Mouse (Mus musculus) hindbrain, embryonic 15.5 days (tissue): ENCODE results near the gene Dll4. TPM values are rescaled to one million over a fixed set of nuclear protein-coding genes. Genes with fewer than 3 reads are reported as not detected.

Experiments used
- ATAC-seq: fragments of 200-750 bp; cut with Nextera tagmentation; 2 replicates; pipeline ENCODE4 v1.8.0; 2017; ENCODE audit warnings: low read depth, moderate number of reproducible peaks, moderate TSS enrichment; ENCODE audit not compliant: low FRiP score
- H3K27ac ChIP-seq: fragments of 300-500 bp; sonication (generic); replicated peaks from 2 replicates; pipeline ENCODE4 v1.5.1; 2015; ENCODE audit warnings: mild to moderate bottlenecking, inconsistent platforms
- H3K27me3 ChIP-seq: fragments of 300-500 bp; sonication (generic); 2 replicates; pipeline ENCODE4 v1.6.1; 2015; ENCODE audit warnings: control low read depth, inconsistent platforms
- H3K36me3 ChIP-seq: fragments of 300-500 bp; sonication (generic); 2 replicates; pipeline ENCODE4 v1.6.1; 2015; ENCODE audit warnings: control low read depth, inconsistent platforms
- H3K4me1 ChIP-seq: fragments of 300-500 bp; sonication (generic); replicated peaks from 2 replicates; pipeline ENCODE4 v1.6.1; 2015; ENCODE audit warnings: control low read depth, inconsistent platforms
- H3K4me2 ChIP-seq: fragments of 300-500 bp; sonication (generic); 2 replicates; pipeline ENCODE4 v1.6.1; 2015; ENCODE audit warnings: moderate library complexity, mild to moderate bottlenecking, inconsistent platforms
- H3K4me3 ChIP-seq: fragments of 300-500 bp; sonication (generic); 2 replicates; pipeline ENCODE4 v1.5.1; 2015; ENCODE audit warnings: mild to moderate bottlenecking, inconsistent platforms
- H3K9ac ChIP-seq: fragments of 300-500 bp; sonication (generic); 2 replicates; pipeline ENCODE4 v1.6.1; 2015; ENCODE audit warnings: inconsistent platforms
- H3K9me3 ChIP-seq: fragments of 300-500 bp; sonication (generic); 2 replicates; pipeline ENCODE4 v1.6.1; 2016; ENCODE audit warnings: control low read depth, inconsistent platforms
- WGBS: fragments of 180-500 bp; shearing (Covaris S2); methylation state at CpG from one replicate; pipeline ENCODE4 v1.1.7; 2015; 5-methylcytosine and 5-hydroxymethylcytosine counted together
- polyA plus RNA-seq: library from polyadenylated mRNA; unstranded; fragments of >200 nt; fragmentation: Nextera tagmentation; extraction: Ambion mirVana; gene quantifications from 2 replicates; pipeline ENCODE4 v1.2.1, GENCODE M21; 2015

The Dll4 gene
- polyA plus RNA-seq, 1 experiment from 2014 or later, result 5.1 TPM

- no peak overlapping the region for H3K4me3 ChIP-seq
- ATAC-seq, result no peak
- peaks cover 4% of the 10 kb centered on the region; the same call in 1 of the 2 replicates for H3K4me1 ChIP-seq
- no peak overlapping the region for H3K4me2 ChIP-seq
- no peaks in the 10 kb centered on the region for H3K9me3 ChIP-seq
- no peaks in the 10 kb centered on the region for H3K36me3 ChIP-seq
- 32% methylated on average over 10 of the region's 10 CpGs for WGBS
- H3K9ac ChIP-seq, result no peak overlapping the region
- no peak overlapping the region for H3K27ac ChIP-seq
- peaks cover 41% of the 10 kb centered on the region for H3K27me3 ChIP-seq
Measured at GRCm38 (mm10) chr2:119313780-119314479, 11.7 kb upstream of the Dll4 start.

GRCm38 (mm10) chr2:119314742-119315310 lies 10.8 kb upstream of the Dll4 start:
- H3K4me2 ChIP-seq, result no peak overlapping the region
- H3K27ac ChIP-seq, result no peak overlapping the region
- no peaks in the 10 kb centered on the region for H3K36me3 ChIP-seq
- H3K9ac ChIP-seq, result no peak overlapping the region
- ATAC-seq, result peak; percentile 37; the same call in 1 of the 2 replicates
- no peaks in the 10 kb centered on the region for H3K9me3 ChIP-seq
- peaks cover 4% of the 10 kb centered on the region; the same call in 1 of the 2 replicates for H3K4me1 ChIP-seq
- H3K27me3 ChIP-seq, result peaks cover 45% of the 10 kb centered on the region
- H3K4me3 ChIP-seq, result no peak overlapping the region
- 72% methylated on average over 12 of the region's 12 CpGs for WGBS

- Histone ChIP-seq H3K36me3 (no peaks in the 10 kb centered on the region), H3K4me2 (no peak overlapping the region), H3K4me3 (no peak overlapping the region), H3K27ac (no peak overlapping the region), H3K4me1 (peaks cover 21% of the 10 kb centered on the region), H3K9ac (no peak overlapping the region), H3K27me3 (peaks cover 78% of the 10 kb centered on the region), H3K9me3 (no peaks in the 10 kb centered on the region)
- 74% methylated on average over 3 of the region's 3 CpGs for WGBS
- ATAC-seq, result no peak
Measured at GRCm38 (mm10) chr2:119318043-119318710, 7.4 kb upstream of the Dll4 start.

GRCm38 (mm10) chr2:119320571-119320970 lies 5.0 kb upstream of the Dll4 start:
- H3K27me3 ChIP-seq, result peaks cover 85% of the 10 kb centered on the region

GRCm38 (mm10) chr2:119321771-119322586 lies 3.6 kb upstream of the Dll4 start:
- Histone ChIP-seq H3K4me1 (peaks cover 51% of the 10 kb centered on the region), H3K4me3 (peak overlapping the region; percentile 37), H3K27ac (no peak overlapping the region), H3K27me3 (peaks cover 84% of the 10 kb centered on the region), H3K9me3 (no peaks in the 10 kb centered on the region), H3K4me2 (peak overlapping the region; percentile 82), H3K36me3 (no peaks in the 10 kb centered on the region), H3K9ac (peak overlapping the region; percentile 21; the same call in 1 of the 2 replicates)
- 2% methylated on average over 48 of the region's 48 CpGs for WGBS
- ATAC-seq, result no peak; the same call in 1 of the 2 replicates

More at GRCm38 (mm10) chr2:119320571-119320970, 5.0 kb upstream of the Dll4 start:
- peaks cover 37% of the 10 kb centered on the region for H3K4me1 ChIP-seq
- H3K4me2 ChIP-seq, result no peak overlapping the region
- H3K27ac ChIP-seq, result no peak overlapping the region
- no peak for ATAC-seq
- 74% methylated on average over 8 of the region's 8 CpGs for WGBS
- H3K9ac ChIP-seq, result no peak overlapping the region
- H3K9me3 ChIP-seq, result no peaks in the 10 kb centered on the region
- H3K4me3 ChIP-seq, result no peak overlapping the region
- H3K36me3 ChIP-seq, result no peaks in the 10 kb centered on the region

- 0 out of 2 replicates have a peak, but pooled peaks have one; percentile 57 for ATAC-seq
- peaks cover 80% of the 10 kb centered on the region for H3K27me3 ChIP-seq
- WGBS, result 4% methylated on average over 39 of the region's 39 CpGs
- no peaks in the 10 kb centered on the region for H3K36me3 ChIP-seq
- H3K4me2 ChIP-seq, result peak overlapping the region; percentile 82
- peak overlapping the region; percentile 37 for H3K4me3 ChIP-seq
- no peaks in the 10 kb centered on the region for H3K9me3 ChIP-seq
- peak overlapping the region; percentile 21; the same call in 1 of the 2 replicates for H3K9ac ChIP-seq
- H3K27ac ChIP-seq, result no peak overlapping the region
- H3K4me1 ChIP-seq, result peaks cover 58% of the 10 kb centered on the region
Measured at GRCm38 (mm10) chr2:119322587-119323300, 2.8 kb upstream of the Dll4 start.

- H3K27me3 ChIP-seq, result peaks cover 82% of the 10 kb centered on the region
- no peak overlapping the region for H3K9ac ChIP-seq
- peaks cover 69% of the 10 kb centered on the region for H3K4me1 ChIP-seq
- no peak for ATAC-seq
- H3K4me3 ChIP-seq, result peak overlapping the region; percentile 47
- WGBS, result 5% methylated on average over 32 of the region's 32 CpGs
- no peaks in the 10 kb centered on the region for H3K36me3 ChIP-seq
- H3K9me3 ChIP-seq, result no peaks in the 10 kb centered on the region
- no peak overlapping the region for H3K27ac ChIP-seq
- H3K4me2 ChIP-seq, result peak overlapping the region; percentile 96
Measured at GRCm38 (mm10) chr2:119323866-119324575, 1.6 kb upstream of the Dll4 start.

- Histone ChIP-seq H3K9me3 (no peaks in the 10 kb centered on the region), H3K4me1 (peaks cover 75% of the 10 kb centered on the region)
- 1% methylated on average over 32 of the region's 32 CpGs for WGBS
Measured at GRCm38 (mm10) chr2:119324576-119325318, 837 bp upstream of the Dll4 start.

GRCm38 (mm10) chr2:119326161-119327101 lies 847 bp downstream of the Dll4 start:
- Histone ChIP-seq H3K4me2 (peak overlapping the region; percentile 96), H3K27me3 (peaks cover 84% of the 10 kb centered on the region), H3K27ac (no peak overlapping the region; the same call in 1 of the 2 replicates), H3K4me1 (peaks cover 73% of the 10 kb centered on the region), H3K4me3 (peak overlapping the region; percentile 47), H3K9me3 (no peaks in the 10 kb centered on the region), H3K36me3 (no peaks in the 10 kb centered on the region), H3K9ac (peak overlapping the region; percentile 38)
- under 1% methylated on average over 57 of the region's 61 CpGs for WGBS
- peak; percentile 55 for ATAC-seq

More at GRCm38 (mm10) chr2:119324576-119325318, 837 bp upstream of the Dll4 start:
- no peak overlapping the region for H3K9ac ChIP-seq
- peak overlapping the region; percentile 47 for H3K4me3 ChIP-seq
- no peak for ATAC-seq
- peak overlapping the region; percentile 96 for H3K4me2 ChIP-seq
- no peak overlapping the region for H3K27ac ChIP-seq
- no peaks in the 10 kb centered on the region for H3K36me3 ChIP-seq
- peaks cover 82% of the 10 kb centered on the region for H3K27me3 ChIP-seq
